Mouse (Mus musculus) kidney, adult 2 months (tissue): ENCODE data around the gene Tmigd3. TPM values are rescaled to one million over a fixed set of nuclear protein-coding genes. Genes with fewer than 3 reads are reported as not detected.
"Not testable (repeated sequence)": the region's sequence is repeated elsewhere in the genome, so short reads cannot be mapped to it uniquely, and the experiment has no call there.

Experiments
- DNase-seq: peaks from one replicate; pipeline ENCODE4 v3.0.0; 2021
- H3K27ac ChIP-seq: fragments of 200-500 bp; 2 replicates; pipeline ENCODE4 v1.5.1; 2012; ENCODE audit warnings: low read depth, low read length, control low read depth, inconsistent platforms; ENCODE audit not compliant: insufficient read depth
- H3K27me3 ChIP-seq: fragments of 200-500 bp; replicated peaks from 2 replicates; pipeline ENCODE4 v1.6.1; 2012; ENCODE audit warnings: mild to moderate bottlenecking, moderate library complexity, low read length, inconsistent platforms; ENCODE audit not compliant: control insufficient read depth, insufficient read depth
- H3K36me3 ChIP-seq: fragments of 200-500 bp; 2 replicates; pipeline ENCODE4 v1.6.1; 2012; ENCODE audit warnings: mild to moderate bottlenecking, moderate library complexity, low read length, inconsistent platforms; ENCODE audit not compliant: control insufficient read depth, insufficient read depth
- H3K4me1 ChIP-seq: fragments of 200-500 bp; 2 replicates; pipeline ENCODE4 v1.6.1; 2011; ENCODE audit warnings: low read length; ENCODE audit not compliant: control insufficient read depth, insufficient read depth
- H3K4me3 ChIP-seq: fragments of 200-500 bp; 2 replicates; pipeline ENCODE4 v1.5.1; 2011; ENCODE audit warnings: mild to moderate bottlenecking, low read depth, low read length, control low read depth; ENCODE audit not compliant: insufficient read depth
- CTCF ChIP-seq: fragments of 200-500 bp; conservative IDR thresholded peaks from 2 replicates; pipeline ENCODE4 v1.5.1; 2011; ENCODE audit warnings: low read depth, mild to moderate bottlenecking, control low read depth, low read length, moderate library complexity, mixed read lengths; ENCODE audit not compliant: insufficient read depth, insufficient read length
- POLR2A ChIP-seq: fragments of 200-500 bp; IDR thresholded peaks from one replicate; pipeline ENCODE4 v1.6.1; 2011; ENCODE audit warnings: low read depth, low read length, control low read depth
- whole genome bisulfite sequencing: fragments of 180-500 bp; shearing (Covaris S2); methylation state at CpG from one replicate; pipeline ENCODE4 v1.1.7; 2018; 5-methylcytosine and 5-hydroxymethylcytosine counted together
- polyA plus RNA-seq: library from polyadenylated mRNA; depleted of rRNA; stranded (reverse); fragments of >200 nt; gene quantifications from 2 replicates; pipeline ENCODE4 v1.2.3, GENCODE M21; 2012

The Tmigd3 gene
- polyA plus RNA-seq, 1 experiment, result 0.28 TPM

GRCm38 (mm10) chr3:105910519-105911190 lies 40.0 kb downstream of the Tmigd3 start:
- no peak for DNase-seq
- no peak for TF ChIP-seq CTCF
- no peak for TF ChIP-seq POLR2A
- H3K27me3 ChIP-seq, result no peaks in the 10 kb centered on the region
- 84% methylated on average over 11 of the region's 11 CpGs for WGBS
- H3K36me3 ChIP-seq, result no peaks in the 10 kb centered on the region
- no peaks in the 10 kb centered on the region for H3K4me1 ChIP-seq
- H3K4me3 ChIP-seq, result no peak overlapping the region
- H3K27ac ChIP-seq, result no peak overlapping the region

GRCm38 (mm10) chr3:105912097-105912880 lies 41.6 kb downstream of the Tmigd3 start:
- no peak for DNase-seq
- no peak overlapping the region for H3K27ac ChIP-seq
- 59% methylated on average over 9 of the region's 9 CpGs for WGBS

GRCm38 (mm10) chr3:105913839-105914681 lies 43.4 kb downstream of the Tmigd3 start:
- H3K27me3 ChIP-seq, result no peaks in the 10 kb centered on the region
- no peaks in the 10 kb centered on the region for H3K36me3 ChIP-seq
- H3K4me1 ChIP-seq, result no peaks in the 10 kb centered on the region
- 40% methylated on average over 10 of the region's 10 CpGs for WGBS
- DNase-seq, result no peak
- TF ChIP-seq CTCF (no peak), POLR2A (no peak)
- H3K27ac ChIP-seq, result no peak overlapping the region
- H3K4me3 ChIP-seq, result no peak overlapping the region

More at GRCm38 (mm10) chr3:105912097-105912880, 41.6 kb downstream of the Tmigd3 start:
- H3K4me3 ChIP-seq, result no peak overlapping the region
- H3K27me3 ChIP-seq, result no peaks in the 10 kb centered on the region
- TF ChIP-seq CTCF, result no peak
- no peak for TF ChIP-seq POLR2A
- H3K4me1 ChIP-seq, result no peaks in the 10 kb centered on the region
- no peaks in the 10 kb centered on the region for H3K36me3 ChIP-seq

GRCm38 (mm10) chr3:105915281-105915680 lies 44.6 kb downstream of the Tmigd3 start:
- no peaks in the 10 kb centered on the region for H3K27me3 ChIP-seq
- H3K4me1 ChIP-seq, result no peaks in the 10 kb centered on the region
- TF ChIP-seq CTCF (no peak), POLR2A (no peak)
- no peak for DNase-seq
- H3K36me3 ChIP-seq, result no peaks in the 10 kb centered on the region
- no peak overlapping the region for H3K27ac ChIP-seq
- WGBS, result 42% methylated on average over 1 of the region's 1 CpGs
- H3K4me3 ChIP-seq, result no peak overlapping the region

GRCm38 (mm10) chr3:105916455-105916854 lies 45.8 kb downstream of the Tmigd3 start:
- not testable (repeated sequence) for H3K4me1 ChIP-seq, H3K36me3 ChIP-seq, H3K27ac ChIP-seq, H3K27me3 ChIP-seq, DNase-seq, H3K4me3 ChIP-seq

- no peak overlapping the region for H3K27ac ChIP-seq
- H3K27me3 ChIP-seq, result no peaks in the 10 kb centered on the region
- no peak for DNase-seq
- no peaks in the 10 kb centered on the region for H3K36me3 ChIP-seq
- WGBS, result 63% methylated on average over 10 of the region's 10 CpGs
- TF ChIP-seq POLR2A (no peak), CTCF (no peak)
- H3K4me3 ChIP-seq, result no peak overlapping the region
- H3K4me1 ChIP-seq, result no peaks in the 10 kb centered on the region
Measured at GRCm38 (mm10) chr3:105917656-105918354, 47.1 kb downstream of the Tmigd3 start.
